In the genomic region with DNA sequence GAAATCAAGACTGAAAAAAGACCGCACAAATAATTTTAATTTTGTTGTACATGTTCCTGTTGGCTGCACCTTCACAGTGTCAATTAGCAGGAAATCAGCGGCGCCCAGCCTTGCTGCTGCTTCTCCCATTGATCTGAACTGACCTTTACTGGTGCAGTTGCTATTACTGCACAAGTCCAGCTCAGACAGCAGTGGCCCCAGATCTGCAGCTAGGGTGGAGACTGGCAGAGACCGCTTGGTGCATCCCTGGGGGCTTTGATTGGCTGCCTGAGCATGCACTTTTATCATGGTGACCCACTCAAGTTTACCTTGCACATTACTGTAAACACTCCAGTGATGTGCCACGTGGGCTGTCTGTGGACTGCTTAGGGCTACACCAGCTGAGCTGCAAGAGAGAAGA, we compare ENCODE assay signal across 15 mouse cellular contexts.
"Had no signal": no experiment of that assay in that cellular context is flagged by ENCODE, and none has a peak within 500 bp of the region (broad histone marks: within the 10 kb centered on the region; RNA-seq: fewer than 3 reads in every experiment).

No protein-coding gene starts in this region.

- H3K36me3 ChIP-seq: neural tube, embryonic 15.5 days; stomach, embryonic 15.5 days had no signal

- H3K4me2 ChIP-seq: neural tube, embryonic 15.5 days; stomach, embryonic 15.5 days had no signal

- DNase-seq: retina, postnatal 1 day; right cerebral cortex, adult 18-20 months; right cerebral cortex, postnatal 14 days; right cerebral cortex, postnatal 25 days; right cerebral cortex, postnatal 4 days; spleen, adult 18-20 months; thymus, adult 18-20 months; thymus, adult 2 months; thymus, postnatal 14 days; thymus, postnatal 25 days; thymus, postnatal 36 days; thymus, postnatal 4 days had no signal

- H3K4me1 ChIP-seq: stomach, embryonic 15.5 days had no signal

- H3K9ac ChIP-seq: neural tube, embryonic 15.5 days; stomach, embryonic 15.5 days had no signal

- H3K27me3 ChIP-seq: neural tube, embryonic 15.5 days; stomach, embryonic 15.5 days had no signal

- H3K9me3 ChIP-seq: neural tube, embryonic 15.5 days; stomach, embryonic 15.5 days had no signal

- H3K4me3 ChIP-seq: neural tube, embryonic 15.5 days; stomach, embryonic 15.5 days had no signal

- H3K27ac ChIP-seq: neural tube, embryonic 15.5 days; stomach, embryonic 15.5 days; stomach, postnatal 0 days had no signal
